Mouse (Mus musculus): ENCODE measurements around the gene Olfr1459. TPM values are rescaled to one million over a fixed set of nuclear protein-coding genes. Genes with fewer than 3 reads are reported as not detected.

Gene Olfr1459
- polyA plus RNA-seq (2014; fragmentation: Nextera tagmentation; extraction: Ambion mirVana) = 0.11 TPM in 1 of 2 replicates, not detected in the other

DNA sequence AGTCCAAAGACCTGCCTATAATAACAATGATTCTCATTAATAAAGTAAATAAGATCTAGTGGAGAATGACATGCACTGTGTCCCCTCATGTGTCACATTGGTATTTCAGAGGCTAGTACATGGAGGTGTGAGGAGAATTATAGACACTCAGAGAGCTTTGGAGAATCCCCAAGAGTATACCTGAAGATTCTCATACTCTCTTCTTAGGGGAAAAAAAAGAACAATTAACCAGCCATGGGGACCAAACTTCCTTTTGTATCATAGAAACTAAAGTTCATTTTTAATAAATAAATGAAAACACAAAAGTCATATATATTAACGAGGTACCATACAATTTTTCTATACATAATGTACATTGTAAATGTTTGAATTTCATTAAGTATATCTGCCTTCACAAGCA is at the start of gene Olfr1459:
Gene Olfr1459, minus strand, starts transcription at position 101 of the 400 bp plus-strand sequence.
- ATAC-seq (ENCODE audit: low read depth) (no peak), DNase-seq (ENCODE audit: low spot score) (no peak)
- Histone ChIP-seq H3K4me2 (ENCODE audit: low read depth, low read length) (no peak within 1 kb of the TSS), H3K4me3 (ENCODE audit: low read depth, low read length) (no peak within 1 kb of the TSS), H3K9ac (ENCODE audit: low read depth, low read length) (no peak within 1 kb of the TSS), H3K36me3 (ENCODE audit: control insufficient read depth, insufficient read depth, low read length) (no peaks in the 10 kb centered on the region), H3K27me3 (replicated peaks; ENCODE audit: control insufficient read depth, insufficient read depth, low read length) (no peaks in the 10 kb centered on the region), H3K4me1 (ENCODE audit: control insufficient read depth, insufficient read depth, low read length) (no peaks in the 10 kb centered on the region), H3K27ac (replicated peaks; ENCODE audit: low read depth, low read length) (no peak within 1 kb of the TSS), H3K9me3 (ENCODE audit: control insufficient read depth, low read length) (0 out of 2 replicates have a peak, but pooled peaks cover 4% of the 10 kb centered on the region)
- WGBS = 69% methylated on average over 1 of the region's 1 CpGs

DNA sequence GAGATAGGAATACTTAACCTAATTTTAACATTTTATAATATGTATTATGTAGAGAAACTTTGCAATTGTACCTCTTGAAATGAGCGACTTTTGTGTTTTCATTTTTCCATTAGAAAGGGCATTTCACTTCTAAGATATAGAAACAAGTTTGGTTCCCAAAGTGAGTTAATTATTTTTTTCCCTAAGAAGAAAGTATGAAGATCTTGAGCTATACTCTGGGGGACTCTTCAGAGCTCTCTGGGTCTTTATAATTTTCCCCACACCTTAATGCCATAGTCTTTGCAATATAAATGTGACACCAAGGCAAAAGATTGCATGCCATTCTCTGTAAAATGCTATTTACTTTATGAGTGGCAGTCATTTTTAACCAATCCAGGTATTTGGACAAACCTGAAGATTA is 36.1 kb upstream of the Olfr1459 start, which contains the start of gene Olfr1462:
Gene Olfr1462, plus strand, starts transcription at position 301 of the 400 bp plus-strand sequence.
- H3K36me3 ChIP-seq (ENCODE audit: control insufficient read depth, insufficient read depth, low read length) = no peaks in the 10 kb centered on the region

DNA sequence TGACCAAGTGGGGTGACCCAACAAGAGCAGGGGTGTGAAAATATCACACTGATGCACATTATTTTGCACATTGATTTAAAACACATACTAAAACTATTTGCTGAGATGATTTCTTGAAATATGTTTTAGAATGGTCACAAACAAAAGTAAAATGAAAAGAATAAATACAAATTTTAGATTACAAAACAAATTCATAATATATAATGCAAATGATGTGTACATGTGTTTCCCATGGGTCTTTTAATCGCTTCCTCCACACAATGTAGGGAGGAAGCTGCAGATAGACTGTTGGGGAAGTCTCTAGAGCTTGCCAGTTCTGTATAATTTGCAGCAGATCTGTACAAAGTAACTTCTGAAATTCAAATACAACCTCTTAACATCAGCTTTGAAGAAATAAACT is 13.4 kb upstream of the Olfr1459 start, which contains the start of gene Olfr1461:
Gene Olfr1461, plus strand, starts transcription at position 301 of the 400 bp plus-strand sequence.
- 46% methylated on average over 1 of the region's 1 CpGs for WGBS
- no peaks in the 10 kb centered on the region for H3K36me3 ChIP-seq (ENCODE audit: control insufficient read depth, insufficient read depth, low read length)
- no peak within 1 kb of the TSS for H3K9ac ChIP-seq (ENCODE audit: low read depth, low read length)
- H3K27me3 ChIP-seq (replicated peaks; ENCODE audit: control insufficient read depth, insufficient read depth, low read length) = no peaks in the 10 kb centered on the region
- no peak within 1 kb of the TSS for H3K27ac ChIP-seq (replicated peaks; ENCODE audit: low read depth, low read length)
- ATAC-seq (ENCODE audit: low read depth) = no peak
- no peak within 1 kb of the TSS for H3K4me2 ChIP-seq (ENCODE audit: low read depth, low read length)
- no peaks in the 10 kb centered on the region for H3K4me1 ChIP-seq (ENCODE audit: control insufficient read depth, insufficient read depth, low read length)
- H3K4me3 ChIP-seq (ENCODE audit: low read depth, low read length) = no peak within 1 kb of the TSS
- DNase-seq (ENCODE audit: low spot score) = no peak
- H3K9me3 ChIP-seq (ENCODE audit: control insufficient read depth, low read length) = no peaks in the 10 kb centered on the region

More for the DNA sequence above, 36.1 kb upstream of the Olfr1459 start, which contains the start of gene Olfr1462:
- peaks cover 9% of the 10 kb centered on the region; the same call in 1 of the 2 replicates for H3K9me3 ChIP-seq (ENCODE audit: control insufficient read depth, low read length)
- ATAC-seq (ENCODE audit: low read depth) (no peak), DNase-seq (ENCODE audit: low spot score) (no peak)
- H3K4me3 ChIP-seq (ENCODE audit: low read depth, low read length) = no peak within 1 kb of the TSS
- H3K27ac ChIP-seq (replicated peaks; ENCODE audit: low read depth, low read length) = no peak within 1 kb of the TSS
- no peak within 1 kb of the TSS for H3K9ac ChIP-seq (ENCODE audit: low read depth, low read length)
- no peaks in the 10 kb centered on the region for H3K27me3 ChIP-seq (replicated peaks; ENCODE audit: control insufficient read depth, insufficient read depth, low read length)
- H3K4me1 ChIP-seq (ENCODE audit: control insufficient read depth, insufficient read depth, low read length) = no peaks in the 10 kb centered on the region
- no peak within 1 kb of the TSS for H3K4me2 ChIP-seq (ENCODE audit: low read depth, low read length)
- 74% methylated on average over 1 of the region's 1 CpGs for WGBS

DNA sequence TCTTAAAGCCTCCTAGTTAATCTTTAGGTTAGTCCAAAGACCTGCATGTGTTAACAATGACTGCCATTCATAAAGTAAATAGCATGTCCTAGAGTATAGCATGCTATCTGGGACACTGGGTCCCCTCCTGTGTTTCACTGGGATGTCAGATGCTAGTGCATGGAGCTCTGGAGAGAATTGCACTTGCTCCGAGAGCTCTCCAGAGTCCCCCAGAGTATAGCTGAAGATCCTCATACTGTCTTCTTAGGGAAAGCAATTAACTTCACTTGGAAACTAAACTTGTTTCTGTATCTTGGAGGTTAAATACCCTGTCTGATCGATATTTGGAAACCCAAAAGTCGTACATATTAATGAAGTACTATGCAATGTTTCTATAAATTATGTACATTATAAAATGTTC is 42.7 kb downstream of the Olfr1459 start, which contains the start of gene Olfr1458:
Gene Olfr1458, minus strand, starts transcription at position 101 of the 400 bp plus-strand sequence.
- H3K36me3 ChIP-seq (ENCODE audit: control insufficient read depth, insufficient read depth, low read length) = no peaks in the 10 kb centered on the region
- H3K4me1 ChIP-seq (ENCODE audit: control insufficient read depth, insufficient read depth, low read length) = no peaks in the 10 kb centered on the region
- H3K9me3 ChIP-seq (ENCODE audit: control insufficient read depth, low read length) = no peaks in the 10 kb centered on the region
- no peak for ATAC-seq (ENCODE audit: low read depth)
- DNase-seq (ENCODE audit: low spot score) = no peak
- no peak within 1 kb of the TSS for H3K4me3 ChIP-seq (ENCODE audit: low read depth, low read length)
- no peaks in the 10 kb centered on the region for H3K27me3 ChIP-seq (replicated peaks; ENCODE audit: control insufficient read depth, insufficient read depth, low read length)
- no peak within 1 kb of the TSS for H3K27ac ChIP-seq (replicated peaks; ENCODE audit: low read depth, low read length)
- H3K9ac ChIP-seq (ENCODE audit: low read depth, low read length) = no peak within 1 kb of the TSS
- H3K4me2 ChIP-seq (ENCODE audit: low read depth, low read length) = no peak within 1 kb of the TSS
- WGBS = 84% methylated on average over 3 of the region's 3 CpGs

DNA sequence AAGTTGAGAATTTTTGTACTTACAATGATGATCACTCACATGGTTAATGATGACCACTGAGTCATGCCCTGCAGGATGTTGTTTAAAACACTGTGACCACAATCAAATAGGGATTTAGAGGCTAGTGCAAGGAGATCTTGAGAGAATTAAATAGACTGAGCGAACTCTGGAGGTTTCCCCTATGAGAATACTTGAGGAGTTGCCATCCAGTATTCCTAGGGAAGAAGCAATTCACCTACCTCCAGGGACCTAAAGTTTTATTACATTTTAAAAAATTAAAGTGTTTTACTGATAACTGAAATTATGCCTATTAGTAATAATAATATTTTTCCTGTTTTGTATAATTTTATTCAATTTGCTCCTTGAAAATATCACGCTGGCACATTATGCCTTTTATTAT is 51.6 kb downstream of the Olfr1459 start, which contains the start of gene Olfr1457:
Gene Olfr1457, minus strand, starts transcription at position 101 of the 400 bp plus-strand sequence.
- H3K27ac ChIP-seq (replicated peaks; ENCODE audit: low read depth, low read length) = no peak within 1 kb of the TSS
- ATAC-seq (ENCODE audit: low read depth) = no peak
- H3K36me3 ChIP-seq (ENCODE audit: control insufficient read depth, insufficient read depth, low read length) = no peaks in the 10 kb centered on the region
- WGBS = 69% methylated on average over 2 of the region's 2 CpGs
- no peak within 1 kb of the TSS for H3K4me2 ChIP-seq (ENCODE audit: low read depth, low read length)
- DNase-seq (ENCODE audit: low spot score) = no peak
- H3K4me3 ChIP-seq (ENCODE audit: low read depth, low read length) = no peak within 1 kb of the TSS
- no peaks in the 10 kb centered on the region for H3K27me3 ChIP-seq (replicated peaks; ENCODE audit: control insufficient read depth, insufficient read depth, low read length)
- no peaks in the 10 kb centered on the region for H3K9me3 ChIP-seq (ENCODE audit: control insufficient read depth, low read length)
- no peak within 1 kb of the TSS for H3K9ac ChIP-seq (ENCODE audit: low read depth, low read length)
- H3K4me1 ChIP-seq (ENCODE audit: control insufficient read depth, insufficient read depth, low read length) = no peaks in the 10 kb centered on the region

DNA sequence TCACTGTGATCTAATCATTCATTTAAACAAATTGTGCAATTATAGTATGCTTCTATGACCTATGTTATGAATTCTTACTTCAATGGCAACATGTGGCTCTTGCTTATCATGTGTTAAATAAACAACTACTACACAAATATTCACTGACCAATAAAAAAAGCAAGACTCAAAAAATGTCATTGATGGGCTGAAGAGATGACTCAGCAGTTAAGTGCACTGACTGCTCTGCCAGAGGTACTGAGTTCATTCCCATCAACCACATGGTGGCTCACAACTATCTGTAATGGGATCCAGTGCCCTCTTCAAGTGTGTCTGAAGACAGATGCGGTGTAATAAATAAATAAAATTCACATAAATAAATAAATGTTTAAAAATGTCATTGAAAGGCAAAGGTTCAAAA is 55.4 kb downstream of the Olfr1459 start:
- DNase-seq (ENCODE audit: low spot score) (no peak), ATAC-seq (ENCODE audit: low read depth) (no peak)
- H3K36me3 ChIP-seq (ENCODE audit: control insufficient read depth, insufficient read depth, low read length) = no peaks in the 10 kb centered on the region
- H3K4me1 ChIP-seq (ENCODE audit: control insufficient read depth, insufficient read depth, low read length) = no peaks in the 10 kb centered on the region
- H3K9ac ChIP-seq (ENCODE audit: low read depth, low read length) = no peak overlapping the region
- 0 out of 2 replicates have a peak, but pooled peaks cover 7% of the 10 kb centered on the region for H3K9me3 ChIP-seq (ENCODE audit: control insufficient read depth, low read length)
- no peak overlapping the region for H3K27ac ChIP-seq (replicated peaks; ENCODE audit: low read depth, low read length)
- no peak overlapping the region for H3K4me3 ChIP-seq (ENCODE audit: low read depth, low read length)
- WGBS = 91% methylated on average over 1 of the region's 1 CpGs
- H3K27me3 ChIP-seq (replicated peaks; ENCODE audit: control insufficient read depth, insufficient read depth, low read length) = no peaks in the 10 kb centered on the region
- no peak overlapping the region for H3K4me2 ChIP-seq (ENCODE audit: low read depth, low read length)

Other genes starting within 250 kb of the Olfr1459 start
- gene Olfr1447, start 245.8 kb downstream of the Olfr1459 start, polyA plus RNA-seq (2014; fragmentation: Nextera tagmentation; extraction: Ambion mirVana) = not detected in 2 replicates
- gene Olfr1448, start 225.1 kb downstream of the Olfr1459 start, polyA plus RNA-seq (2014; fragmentation: Nextera tagmentation; extraction: Ambion mirVana) = not detected in 2 replicates
- not detected in 2 replicates for gene Olfr1449, start 218.7 kb downstream of the Olfr1459 start, polyA plus RNA-seq (2014; fragmentation: Nextera tagmentation; extraction: Ambion mirVana)
- gene Olfr1450, start 199.3 kb downstream of the Olfr1459 start, polyA plus RNA-seq (2014; fragmentation: Nextera tagmentation; extraction: Ambion mirVana) = not detected in 2 replicates
- not detected in 2 replicates for gene Olfr1451, start 154.5 kb downstream of the Olfr1459 start, polyA plus RNA-seq (2014; fragmentation: Nextera tagmentation; extraction: Ambion mirVana)
- not detected in 2 replicates for gene Olfr1453, start 121.2 kb downstream of the Olfr1459 start, polyA plus RNA-seq (2014; fragmentation: Nextera tagmentation; extraction: Ambion mirVana)
- 0.13 TPM in 1 of 2 replicates, not detected in the other for gene Olfr1454, start 88.9 kb downstream of the Olfr1459 start, polyA plus RNA-seq (2014; fragmentation: Nextera tagmentation; extraction: Ambion mirVana)
- gene Olfr1457, start 51.7 kb downstream of the Olfr1459 start, polyA plus RNA-seq (2014; fragmentation: Nextera tagmentation; extraction: Ambion mirVana) = not detected in 2 replicates
- gene Olfr1458, start 42.8 kb downstream of the Olfr1459 start, polyA plus RNA-seq (2014; fragmentation: Nextera tagmentation; extraction: Ambion mirVana) = not detected in 2 replicates
- gene Olfr1461, start 13.5 kb upstream of the Olfr1459 start, polyA plus RNA-seq (2014; fragmentation: Nextera tagmentation; extraction: Ambion mirVana) = not detected in 2 replicates
- not detected in 2 replicates for gene Olfr1462, start 36.2 kb upstream of the Olfr1459 start, polyA plus RNA-seq (2014; fragmentation: Nextera tagmentation; extraction: Ambion mirVana)
- not detected in 2 replicates for gene Olfr1463, start 81.8 kb upstream of the Olfr1459 start, polyA plus RNA-seq (2014; fragmentation: Nextera tagmentation; extraction: Ambion mirVana)
- not detected in 2 replicates for gene Olfr1465, start 166.0 kb upstream of the Olfr1459 start, polyA plus RNA-seq (2014; fragmentation: Nextera tagmentation; extraction: Ambion mirVana)
- gene Olfr1466, start 189.3 kb upstream of the Olfr1459 start, polyA plus RNA-seq (2014; fragmentation: Nextera tagmentation; extraction: Ambion mirVana) = not detected in 2 replicates
- gene Olfr1467, start 212.7 kb upstream of the Olfr1459 start, polyA plus RNA-seq (2014; fragmentation: Nextera tagmentation; extraction: Ambion mirVana) = not detected in 2 replicates

Data from embryonic facial prominence, embryonic 14.5 days (tissue).